Mouse (Mus musculus): ENCODE data around the gene Itfg1.
"Not testable (repeated sequence)": the region's sequence is repeated elsewhere in the genome, so short reads cannot be mapped to it uniquely, and the experiment has no call there.

The Itfg1 gene

DNA sequence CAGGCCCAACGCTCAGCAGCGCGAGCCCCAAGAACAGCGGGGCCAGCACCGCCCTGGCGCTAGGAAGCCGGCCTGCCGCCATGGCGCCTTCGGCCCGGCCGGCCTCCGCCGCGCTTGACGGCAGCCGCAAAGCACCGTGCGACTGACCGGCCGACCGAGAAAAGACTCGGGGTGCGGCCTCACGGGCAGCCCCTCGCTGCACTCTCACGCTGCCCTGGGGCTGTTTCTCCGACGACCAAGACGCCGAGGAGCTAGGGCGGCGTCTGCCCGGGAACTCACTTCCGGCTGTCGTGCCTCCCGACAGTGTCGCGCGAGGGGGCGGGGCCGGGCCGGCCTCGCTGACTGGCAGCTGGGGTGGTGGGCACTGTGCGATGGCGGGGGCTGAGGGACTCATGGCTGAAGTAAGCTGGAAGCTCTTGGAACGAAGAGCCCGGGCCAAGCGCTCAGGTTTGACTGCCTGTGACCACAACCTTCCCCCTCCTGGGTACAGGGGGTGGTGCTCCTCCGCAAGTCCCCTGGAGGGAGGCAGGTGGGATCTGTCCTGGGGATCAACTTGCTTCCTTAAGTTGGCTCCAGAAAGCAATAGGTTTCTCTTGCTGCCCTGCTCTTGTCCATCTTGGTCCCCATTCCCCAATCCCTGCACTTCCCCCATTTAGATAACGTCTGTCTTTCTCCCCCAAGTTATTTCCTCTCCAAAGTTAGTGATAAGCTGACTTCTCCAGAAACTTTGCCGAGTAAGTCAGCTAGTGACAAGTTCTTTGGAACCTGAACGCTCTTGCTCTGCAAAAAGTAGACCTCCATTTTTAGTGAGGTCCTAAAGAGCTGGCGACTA, at the start of gene Itfg1, which contains the start of gene Phkb:
Itfg1 (minus strand) TSS at position 265 of the 832 bp plus-strand sequence.
Phkb (plus strand) TSS at position 303 of the 832 bp plus-strand sequence.
- DNase-seq, result peak; percentile 94

- no peak for DNase-seq
Measured at GRCm38 (mm10) chr8:85884811-85885210, 44.1 kb upstream of the Itfg1 start.

DNA sequence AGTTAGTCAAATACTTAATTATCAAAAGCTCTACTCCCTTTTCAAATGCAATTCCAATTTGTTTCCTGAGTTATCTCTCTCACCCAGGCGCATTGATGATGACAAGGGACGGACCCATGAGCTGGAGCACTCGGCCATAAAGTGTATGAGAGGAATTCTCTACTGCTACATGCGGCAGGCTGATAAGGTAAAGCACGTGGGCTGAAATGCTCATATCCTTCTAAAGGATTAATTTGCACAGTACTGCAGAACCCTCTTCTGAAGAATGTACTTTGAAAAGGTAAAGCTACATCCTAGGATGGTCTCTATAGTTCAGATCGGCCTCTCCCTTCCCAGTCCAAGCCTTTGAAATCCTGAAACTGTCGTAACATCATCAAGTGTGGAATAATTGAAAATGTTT, 38.9 kb upstream of the Itfg1 start:
- no peak for DNase-seq

DNA sequence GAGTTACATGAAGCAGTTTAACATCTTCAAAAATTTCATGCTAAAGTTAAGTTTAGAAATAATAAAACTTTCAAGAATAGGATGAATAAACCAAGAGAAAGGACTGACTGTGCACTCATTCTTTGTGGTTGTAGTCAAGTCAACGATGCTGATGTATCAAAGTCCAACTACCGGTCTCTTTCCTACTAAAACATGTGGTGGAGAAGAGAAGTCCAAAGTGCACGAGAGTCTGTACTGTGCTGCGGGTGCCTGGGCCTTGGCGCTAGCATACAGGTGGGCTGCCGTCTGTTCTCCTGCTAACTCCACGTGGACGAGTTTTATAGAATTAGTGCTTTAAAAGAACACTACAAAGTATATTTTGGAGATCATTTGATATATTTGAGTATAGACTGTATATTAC, 37.3 kb upstream of the Itfg1 start:
- DNase-seq, result peak; percentile 27

DNA sequence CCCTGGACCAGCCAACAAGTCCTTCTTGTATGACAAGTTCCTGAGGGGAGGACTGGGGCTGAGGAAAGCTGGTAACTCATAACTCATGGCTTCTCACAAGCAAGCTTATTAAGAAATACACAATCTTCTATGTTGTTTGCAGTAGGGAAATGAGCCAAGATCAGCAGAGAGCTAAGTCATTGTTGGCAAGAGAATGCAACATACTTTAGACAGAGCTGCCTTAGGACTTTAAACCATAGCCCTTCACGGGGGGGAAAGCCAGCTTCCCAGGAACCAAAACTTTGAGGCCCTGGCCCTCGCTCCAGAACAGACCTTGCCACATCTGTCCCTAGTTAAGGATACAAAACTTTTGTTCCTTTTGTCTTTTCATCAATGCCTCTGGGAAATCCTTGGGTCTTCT, 30.9 kb upstream of the Itfg1 start:
- DNase-seq, result peak; percentile 65

DNA sequence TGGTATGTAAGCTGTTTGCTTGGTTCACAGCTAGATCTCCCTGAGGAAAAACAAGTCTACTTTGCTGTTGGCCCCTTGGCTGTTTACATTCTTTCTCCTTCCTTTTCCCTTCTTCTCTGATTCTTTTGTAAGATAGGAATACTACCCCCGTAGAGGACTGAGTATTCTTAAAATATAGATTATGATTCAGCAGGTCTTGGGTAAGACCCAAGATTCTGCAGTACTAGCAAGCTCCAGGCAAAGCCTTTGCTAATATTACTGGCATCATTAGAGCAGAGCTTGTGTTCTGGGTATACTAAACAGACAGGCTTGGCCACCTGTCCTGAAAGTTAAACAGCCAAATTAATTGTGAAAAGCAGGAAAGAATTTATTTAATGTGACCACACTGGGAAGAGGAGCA, 21.7 kb upstream of the Itfg1 start:
- DNase-seq, result no peak

GRCm38 (mm10) chr8:85860612-85861011, 19.9 kb upstream of the Itfg1 start:
- no peak for DNase-seq

DNA sequence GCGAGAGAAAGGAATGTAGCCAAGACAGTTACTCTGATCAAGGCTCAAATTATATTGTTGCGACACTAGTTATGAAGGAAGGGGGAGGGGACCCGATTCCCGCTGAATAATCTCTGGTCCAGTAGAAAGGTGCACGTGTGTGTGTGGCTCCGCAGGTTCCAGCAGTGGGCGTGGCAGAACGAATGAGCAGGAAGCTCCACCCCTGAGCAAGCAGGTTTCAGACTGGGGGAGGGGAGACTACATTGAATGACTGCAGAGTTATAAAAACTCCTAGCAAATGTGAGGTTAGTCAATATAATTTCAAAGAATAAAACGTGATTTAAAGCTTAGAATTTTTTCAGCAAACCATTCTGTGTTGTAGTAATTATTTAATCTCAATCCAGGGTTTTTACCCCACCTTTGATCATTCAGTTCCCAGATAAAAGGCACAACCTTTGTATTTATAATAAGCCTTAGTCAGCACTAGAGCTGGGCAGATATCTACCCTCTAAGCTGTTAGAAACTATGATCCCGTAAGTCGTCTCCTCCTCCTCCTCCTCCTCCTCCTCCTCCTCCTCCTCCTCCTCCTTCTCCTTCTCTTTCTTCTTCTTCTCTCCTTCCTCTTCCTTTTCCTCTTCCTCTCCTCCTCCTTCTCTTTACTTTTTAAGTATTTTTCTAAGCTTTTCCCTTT, 16.6 kb upstream of the Itfg1 start:
- DNase-seq, result not testable (repeated sequence)

GRCm38 (mm10) chr8:85854220-85855123, 13.8 kb upstream of the Itfg1 start:
- DNase-seq, result no peak

DNA sequence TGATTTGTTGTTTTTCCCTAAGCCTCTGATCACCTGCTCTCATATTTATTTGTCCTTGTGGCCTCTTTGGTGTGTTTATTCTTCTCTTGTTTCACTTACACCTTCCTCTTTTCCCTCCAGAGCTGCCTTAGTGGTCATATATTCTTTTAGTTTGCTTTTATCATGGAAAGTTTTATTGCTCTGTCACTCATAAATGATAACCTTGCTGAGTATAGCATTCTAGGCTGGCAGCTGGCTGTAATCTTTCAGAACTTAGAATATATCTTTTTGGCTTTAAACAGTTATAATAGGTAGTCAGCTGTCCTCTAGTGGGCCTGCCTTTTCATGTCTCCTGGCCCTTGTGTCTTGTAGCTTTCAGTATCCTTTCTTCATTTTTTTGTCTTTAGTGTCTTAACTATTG, 5.2 kb upstream of the Itfg1 start:
- DNase-seq, result no peak

- no peak for DNase-seq
Measured at GRCm38 (mm10) chr8:85841489-85841795, 721 bp upstream of the Itfg1 start.

DNA sequence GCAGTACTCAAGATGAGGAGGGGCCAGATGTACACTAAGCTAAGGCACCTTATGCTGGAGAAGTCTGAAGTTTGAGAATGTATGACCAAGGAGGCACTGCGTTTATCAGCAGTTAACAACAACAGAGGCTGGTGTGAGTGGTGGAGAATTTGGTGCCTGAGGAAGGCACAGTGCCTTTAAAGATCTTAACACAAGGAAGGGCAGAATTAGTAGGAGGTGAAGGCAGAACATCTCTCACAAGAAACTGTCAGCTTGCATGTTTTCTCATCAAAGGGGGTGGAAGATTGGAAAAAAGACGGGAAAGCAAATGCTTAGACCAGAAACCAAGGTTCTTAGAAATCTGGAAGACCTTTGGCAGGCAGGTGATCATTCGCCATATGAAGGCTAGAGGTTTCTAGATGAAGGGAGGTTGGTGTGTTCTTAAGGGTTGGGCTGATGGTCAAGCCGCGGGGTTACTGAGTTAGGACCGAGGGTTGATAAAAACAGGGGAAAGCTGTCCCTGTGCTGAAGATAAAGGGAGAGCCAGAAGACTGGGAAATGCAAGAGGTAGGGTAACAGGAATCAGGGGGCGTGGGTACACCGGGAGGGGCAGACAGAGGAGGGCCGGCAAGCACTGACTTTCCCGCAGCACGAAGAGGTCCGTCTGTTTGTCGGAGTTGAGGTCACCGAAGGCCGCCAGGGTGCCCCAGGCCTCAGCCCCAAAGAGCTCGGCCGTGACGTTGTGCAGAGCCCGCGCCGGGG, 635 bp downstream of the Itfg1 start:
- no peak for DNase-seq

- no peak for DNase-seq
Measured at GRCm38 (mm10) chr8:85813621-85814020, 27.1 kb downstream of the Itfg1 start.

DNA sequence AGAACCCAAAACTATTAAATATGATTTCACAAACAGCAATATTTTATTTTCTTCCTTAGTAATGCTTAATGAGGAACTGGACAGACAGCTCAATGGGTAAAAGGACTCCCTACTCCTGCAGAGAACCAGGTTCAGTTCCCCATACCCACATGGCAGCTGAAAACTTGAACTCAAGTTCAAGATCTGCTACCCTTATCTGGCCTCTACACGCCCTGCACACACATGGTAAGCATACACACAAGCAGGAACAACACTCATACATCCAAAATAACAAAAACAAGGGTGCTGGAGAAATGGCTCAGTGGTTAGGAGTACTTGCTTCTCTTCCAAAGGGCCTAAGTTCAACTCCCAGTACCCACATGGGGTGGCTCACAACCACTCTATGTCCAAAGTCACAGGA, 39.3 kb downstream of the Itfg1 start:
- DNase-seq, result no peak

GRCm38 (mm10) chr8:85800164-85800563, 40.6 kb downstream of the Itfg1 start:
- no peak for DNase-seq

- DNase-seq, result not testable (repeated sequence)
Measured at GRCm38 (mm10) chr8:85796392-85796791, 44.3 kb downstream of the Itfg1 start.

- DNase-seq, result no peak
Measured at GRCm38 (mm10) chr8:85788341-85788740, 52.4 kb downstream of the Itfg1 start.

DNA sequence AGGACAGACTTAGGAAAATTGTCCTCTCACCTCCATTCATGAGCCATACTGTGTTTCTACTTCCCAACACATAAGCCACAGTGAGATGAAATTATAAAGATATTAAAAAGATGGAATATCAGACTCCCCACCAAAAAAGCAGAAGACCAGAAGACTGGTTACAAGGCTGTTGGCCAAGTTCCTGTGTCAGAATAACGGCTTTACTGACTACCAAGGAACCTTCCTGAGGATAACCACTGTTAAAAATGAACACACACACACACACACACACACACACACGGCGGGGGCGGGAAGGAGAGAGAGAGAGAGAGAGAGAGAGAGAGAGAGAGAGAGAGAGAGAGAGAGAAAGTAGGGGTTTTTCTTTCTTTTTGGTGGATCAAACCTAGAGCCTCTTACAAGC, 52.8 kb downstream of the Itfg1 start:
- no peak for DNase-seq

GRCm38 (mm10) chr8:85785506-85785905, 55.2 kb downstream of the Itfg1 start:
- no peak for DNase-seq

GRCm38 (mm10) chr8:85783871-85784270, 56.9 kb downstream of the Itfg1 start:
- DNase-seq, result no peak

DNA sequence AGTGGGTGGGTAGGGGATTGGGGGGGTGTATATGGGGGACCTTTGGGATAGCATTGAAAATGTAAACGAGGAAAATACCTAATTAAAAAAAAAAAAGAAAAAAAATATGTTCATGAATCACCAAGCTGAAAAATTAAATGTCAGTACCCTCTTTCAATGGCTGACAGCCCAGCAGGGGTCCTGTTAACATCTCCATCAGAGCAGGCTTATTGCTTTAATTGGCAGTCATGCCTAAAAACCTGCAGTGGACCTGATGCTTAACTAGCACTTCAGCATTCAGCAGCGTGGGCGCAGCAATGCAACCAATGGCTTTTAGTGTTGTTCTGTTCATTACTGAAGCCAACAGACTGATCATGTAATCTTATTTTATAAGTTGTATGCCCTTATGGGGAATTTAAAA, 60.6 kb downstream of the Itfg1 start:
- no peak for DNase-seq

DNA sequence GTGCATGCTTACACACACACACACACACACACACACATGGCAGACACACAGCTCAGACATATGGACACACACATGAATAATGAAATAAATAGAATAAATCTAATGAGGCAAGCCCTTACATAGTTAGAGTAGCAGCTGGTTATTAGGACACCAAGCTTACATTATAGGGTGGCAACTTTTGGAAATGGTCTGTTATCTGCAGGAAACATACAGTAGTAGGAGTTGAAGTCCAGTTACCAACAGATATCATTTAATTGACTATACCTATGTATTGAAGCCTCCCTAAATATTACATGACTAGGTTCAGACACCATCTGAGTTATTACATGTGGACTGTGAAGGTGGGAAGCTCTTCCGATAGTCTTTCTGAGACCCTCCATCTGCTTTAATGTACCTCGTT, 95.7 kb downstream of the Itfg1 start:
- DNase-seq, result no peak

GRCm38 (mm10) chr8:85730545-85730944, 110.2 kb downstream of the Itfg1 start:
- DNase-seq, result no peak
